Mouse (Mus musculus) midbrain, embryonic 14.5 days (tissue): Measurements from ENCODE around the gene Med28. TPM values are rescaled to one million over a fixed set of nuclear protein-coding genes. Genes with fewer than 3 reads are reported as not detected.
A peak's percentile ranks its signal among the peaks of the same experiment; 100 is the strongest.

Source experiments
- ATAC-seq: fragments of 200-750 bp; cut with Nextera tagmentation; 2 replicates; pipeline ENCODE4 v1.8.0; 2017; ENCODE audit warnings: moderate number of reproducible peaks, moderate library complexity; ENCODE audit not compliant: low FRiP score, low TSS enrichment
- DNase-seq: peaks from one replicate; pipeline ENCODE4 v3.0.0-alpha.2; 2015
- H3K27ac ChIP-seq: fragments of 300-500 bp; sonication (generic); replicated peaks from 2 replicates; pipeline ENCODE4 v1.5.1; 2014; ENCODE audit warnings: mild to moderate bottlenecking, low read depth, low read length, moderate library complexity
- H3K27me3 ChIP-seq: fragments of 300-500 bp; sonication (generic); 2 replicates; pipeline ENCODE4 v1.6.1; 2014; ENCODE audit warnings: low read length, control low read depth, mixed read lengths; ENCODE audit not compliant: control insufficient read depth, insufficient read depth
- H3K36me3 ChIP-seq: fragments of 300-500 bp; sonication (generic); 2 replicates; pipeline ENCODE4 v1.6.1; 2014; ENCODE audit warnings: low read length, control low read depth; ENCODE audit not compliant: control insufficient read depth, insufficient read depth
- H3K4me1 ChIP-seq: fragments of 300-500 bp; sonication (generic); 2 replicates; pipeline ENCODE4 v1.6.1; 2014; ENCODE audit warnings: mild to moderate bottlenecking, antibody characterized with exemption, low read length, control low read depth; ENCODE audit not compliant: control insufficient read depth, insufficient read depth
- H3K4me2 ChIP-seq: fragments of 300-500 bp; sonication (generic); 2 replicates; pipeline ENCODE4 v1.6.1; 2014; ENCODE audit warnings: mild to moderate bottlenecking, low read length, moderate library complexity
- H3K4me3 ChIP-seq: fragments of 300-500 bp; sonication (generic); replicated peaks from 2 replicates; pipeline ENCODE4 v1.5.1; 2014; ENCODE audit warnings: low read depth, low read length
- H3K9ac ChIP-seq: fragments of 300-500 bp; sonication (generic); replicated peaks from 2 replicates; pipeline ENCODE4 v1.6.1; 2014; ENCODE audit warnings: mild to moderate bottlenecking, low read length, moderate library complexity
- H3K9me3 ChIP-seq: fragments of 300-500 bp; sonication (generic); 2 replicates; pipeline ENCODE4 v1.6.1; 2016; ENCODE audit warnings: low read length, control low read depth, mixed read lengths; ENCODE audit not compliant: control insufficient read depth
- WGBS: fragments of 180-500 bp; shearing (Covaris S2); extraction: QIAGEN DNeasy Blood & Tissue Kit; methylation state at CpG from one replicate; pipeline ENCODE4 v1.1.7; 2014; 5-methylcytosine and 5-hydroxymethylcytosine counted together
- polyA plus RNA-seq: library from polyadenylated mRNA; unstranded; fragments of >200 nt; fragmentation: Nextera tagmentation; extraction: Ambion mirVana; gene quantifications from 2 replicates; pipeline ENCODE4 v1.2.1, GENCODE M21; 2014

Gene Med28
- polyA plus RNA-seq, result 288 and 301 TPM in 2 replicates

DNA sequence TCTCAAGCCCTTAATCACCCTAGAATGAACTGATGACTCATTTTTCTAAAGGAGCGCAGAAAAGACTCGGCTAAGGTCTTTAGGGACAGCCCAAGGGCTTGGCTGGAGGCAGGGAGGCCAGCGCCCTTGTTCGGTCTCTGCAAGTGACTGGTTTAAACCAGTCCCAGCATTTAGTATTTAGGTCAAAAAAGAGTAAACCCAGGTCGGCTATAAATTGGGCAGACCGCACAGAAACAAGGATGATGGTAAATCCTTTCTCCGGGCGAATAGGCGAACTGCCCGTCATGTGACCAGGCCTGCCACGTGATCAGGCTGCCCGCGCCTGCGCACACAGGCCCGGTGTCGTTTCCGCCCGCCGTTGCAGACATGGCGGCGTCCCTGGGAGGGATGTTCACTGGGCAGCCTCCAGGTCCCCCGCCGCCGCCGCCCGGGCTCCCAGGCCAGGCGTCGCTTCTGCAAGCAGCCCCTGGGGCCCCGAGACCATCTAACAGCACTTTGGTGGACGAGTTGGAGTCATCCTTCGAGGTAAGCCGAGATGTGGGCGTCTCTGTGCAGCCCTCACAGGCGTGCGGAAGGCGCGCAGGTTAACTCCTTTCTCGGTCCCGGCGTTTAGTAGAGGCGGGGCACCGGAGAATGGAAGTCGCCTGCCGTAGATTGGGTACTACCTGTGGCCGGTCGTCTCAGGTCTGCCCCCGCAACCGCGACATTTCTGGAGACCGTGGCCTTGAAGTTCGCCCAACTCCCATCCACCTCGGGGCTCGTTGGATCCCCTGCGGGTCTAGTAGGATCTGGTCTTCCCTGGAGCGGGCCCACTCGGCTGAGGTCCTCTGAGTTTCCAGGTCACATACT, at the start of gene Med28:
Gene Med28, plus strand, starts transcription at position 270 of the 849 bp plus-strand sequence.
- DNase-seq (peak; percentile 96), ATAC-seq (peak; percentile 98)
- peaks cover 10% of the 10 kb centered on the region for H3K4me1 ChIP-seq
- WGBS, result 2% methylated on average over 56 of the region's 56 CpGs
- H3K4me3 ChIP-seq, result peak within 1 kb of the TSS; percentile 97
- no peaks in the 10 kb centered on the region for H3K27me3 ChIP-seq
- peak within 1 kb of the TSS; percentile 82 for H3K27ac ChIP-seq
- H3K4me2 ChIP-seq, result peak within 1 kb of the TSS; percentile 91
- H3K36me3 ChIP-seq, result peaks cover 19% of the 10 kb centered on the region
- peak within 1 kb of the TSS; percentile 91 for H3K9ac ChIP-seq
- H3K9me3 ChIP-seq, result no peaks in the 10 kb centered on the region

DNA sequence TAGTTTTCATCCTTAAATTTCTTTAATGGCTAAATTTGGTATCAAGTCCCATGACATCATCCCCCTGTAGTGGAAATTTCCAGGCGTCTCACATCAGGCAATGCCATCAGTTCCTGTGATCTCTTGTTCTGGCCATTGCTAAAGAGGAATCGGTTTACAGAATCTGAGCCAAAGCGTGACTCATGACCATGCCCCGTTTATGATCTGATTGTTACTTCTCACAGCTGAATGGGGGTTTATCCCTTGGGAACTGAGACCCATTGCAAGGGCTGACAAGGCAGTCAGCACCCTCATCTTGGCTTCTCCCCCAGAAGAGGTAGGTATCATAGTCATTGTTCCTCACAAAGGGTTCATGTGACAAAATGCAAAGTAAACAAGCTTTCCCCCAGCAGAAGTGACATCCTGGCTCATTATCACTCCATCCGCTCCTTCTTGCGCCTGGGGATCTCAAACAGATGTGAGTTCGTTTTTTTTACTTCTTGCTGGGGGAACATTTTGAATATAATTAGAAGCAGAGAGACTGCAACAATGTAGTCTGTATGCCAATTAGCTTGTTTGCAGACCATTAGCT, 47.1 kb upstream of the Med28 start:
- no peaks in the 10 kb centered on the region for H3K36me3 ChIP-seq
- no peak overlapping the region for H3K27ac ChIP-seq
- no peaks in the 10 kb centered on the region for H3K4me1 ChIP-seq
- H3K4me3 ChIP-seq, result no peak overlapping the region
- H3K9me3 ChIP-seq, result no peaks in the 10 kb centered on the region
- ATAC-seq (no peak), DNase-seq (no peak)
- WGBS, result 57% methylated on average over 7 of the region's 7 CpGs
- H3K4me2 ChIP-seq, result no peak overlapping the region
- H3K9ac ChIP-seq, result no peak overlapping the region
- H3K27me3 ChIP-seq, result no peaks in the 10 kb centered on the region

DNA sequence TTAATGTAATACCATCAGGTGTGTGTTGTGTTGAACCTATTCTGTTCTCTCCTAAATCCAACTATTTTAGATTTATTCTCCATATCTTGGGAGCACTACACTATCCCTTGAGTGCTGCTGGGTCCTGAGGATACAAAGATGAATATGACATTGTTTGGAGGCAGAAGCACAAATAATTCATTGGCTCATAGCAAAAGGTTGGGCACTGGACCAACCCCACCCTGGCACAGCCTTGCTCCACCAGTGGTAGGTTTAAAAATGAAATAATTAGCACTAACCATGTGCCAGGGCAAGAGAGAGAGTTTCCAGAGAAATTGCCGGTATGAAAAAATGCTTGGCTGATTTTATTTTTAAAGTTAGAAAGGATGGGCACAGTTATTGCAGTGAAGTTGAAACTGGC, 46.5 kb upstream of the Med28 start:
- ATAC-seq (no peak), DNase-seq (no peak)
- WGBS, result 94% methylated on average over 1 of the region's 1 CpGs
- Histone ChIP-seq H3K4me1 (no peaks in the 10 kb centered on the region), H3K27me3 (no peaks in the 10 kb centered on the region), H3K9ac (no peak overlapping the region), H3K4me2 (no peak overlapping the region), H3K9me3 (no peaks in the 10 kb centered on the region), H3K27ac (no peak overlapping the region), H3K4me3 (no peak overlapping the region), H3K36me3 (no peaks in the 10 kb centered on the region)

DNA sequence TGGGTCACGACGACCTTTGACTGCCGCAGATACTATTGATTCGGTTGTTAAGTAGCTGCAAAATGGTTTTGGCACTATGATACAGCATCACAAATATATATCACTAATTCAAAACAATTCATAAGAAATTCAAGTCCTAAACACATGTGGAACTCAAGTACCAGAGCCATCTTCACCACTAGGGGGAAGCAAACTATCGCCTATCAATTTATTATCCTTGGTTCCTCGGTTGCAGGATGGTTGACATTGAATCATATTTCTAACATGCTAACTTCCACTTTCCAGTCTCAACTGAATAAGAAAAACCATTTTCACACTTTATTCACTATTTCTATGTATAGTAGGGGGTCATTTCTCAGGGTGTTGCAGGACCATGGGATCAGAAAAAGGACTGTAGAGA, 45.8 kb upstream of the Med28 start:
- ATAC-seq (no peak), DNase-seq (peak; percentile 93)
- Histone ChIP-seq H3K4me2 (no peak overlapping the region), H3K9ac (no peak overlapping the region), H3K9me3 (no peaks in the 10 kb centered on the region), H3K27me3 (no peaks in the 10 kb centered on the region), H3K27ac (no peak overlapping the region), H3K4me3 (no peak overlapping the region), H3K4me1 (no peaks in the 10 kb centered on the region), H3K36me3 (no peaks in the 10 kb centered on the region)
- WGBS, result 28% methylated on average over 6 of the region's 6 CpGs

DNA sequence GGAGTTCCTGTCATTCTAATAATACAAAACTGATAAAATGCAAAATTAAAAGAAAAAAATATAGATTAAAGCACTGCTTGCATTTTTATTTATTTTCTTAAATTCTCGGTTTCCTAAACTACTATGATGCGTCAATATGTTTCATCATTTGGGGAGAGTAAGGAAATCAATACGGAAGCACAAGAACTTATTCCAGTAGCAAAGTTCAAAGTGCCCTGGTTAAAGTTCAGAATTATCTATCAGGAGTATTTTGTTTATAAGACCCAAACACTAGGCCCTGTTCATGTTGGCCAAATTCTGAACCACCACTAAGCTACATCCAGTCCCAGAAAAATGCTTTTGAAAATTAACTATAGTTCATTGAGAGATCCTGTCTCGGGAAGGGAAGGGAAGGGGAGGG, 45.3 kb upstream of the Med28 start:
- WGBS, result 76% methylated on average over 3 of the region's 4 CpGs
- no peak for ATAC-seq
- no peak overlapping the region for H3K9ac ChIP-seq

DNA sequence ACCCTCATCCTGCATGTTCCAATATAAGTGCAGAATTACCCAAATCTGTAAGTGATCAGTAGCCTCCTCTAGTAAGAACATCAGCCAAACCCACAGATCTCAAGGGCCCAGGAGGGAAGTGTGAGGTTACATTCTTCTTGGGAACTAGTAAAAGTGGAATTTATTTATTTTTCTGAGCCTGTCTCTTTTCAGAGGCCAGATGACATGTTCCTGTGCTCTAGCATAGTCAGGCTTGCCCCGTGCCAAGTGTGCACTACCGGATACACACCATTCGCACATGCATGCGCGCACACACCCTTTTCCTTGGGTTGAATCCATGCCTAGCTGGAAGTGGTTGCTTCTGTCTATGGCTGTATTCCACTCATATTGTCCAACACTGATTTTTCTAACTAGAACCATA, 44.3 kb upstream of the Med28 start:
- no peak overlapping the region for H3K27ac ChIP-seq
- H3K4me1 ChIP-seq, result no peaks in the 10 kb centered on the region
- 91% methylated on average over 5 of the region's 5 CpGs for WGBS
- no peaks in the 10 kb centered on the region for H3K36me3 ChIP-seq
- no peaks in the 10 kb centered on the region for H3K27me3 ChIP-seq
- H3K9ac ChIP-seq, result no peak overlapping the region
- no peak overlapping the region for H3K4me2 ChIP-seq
- no peak for ATAC-seq
- DNase-seq, result no peak
- no peaks in the 10 kb centered on the region for H3K9me3 ChIP-seq
- no peak overlapping the region for H3K4me3 ChIP-seq

More for the DNA sequence above, 45.3 kb upstream of the Med28 start:
- DNase-seq, result no peak
- no peak overlapping the region for H3K4me3 ChIP-seq
- no peaks in the 10 kb centered on the region for H3K9me3 ChIP-seq
- no peaks in the 10 kb centered on the region for H3K36me3 ChIP-seq
- no peaks in the 10 kb centered on the region for H3K4me1 ChIP-seq
- no peak overlapping the region for H3K4me2 ChIP-seq
- no peak overlapping the region for H3K27ac ChIP-seq
- no peaks in the 10 kb centered on the region for H3K27me3 ChIP-seq

DNA sequence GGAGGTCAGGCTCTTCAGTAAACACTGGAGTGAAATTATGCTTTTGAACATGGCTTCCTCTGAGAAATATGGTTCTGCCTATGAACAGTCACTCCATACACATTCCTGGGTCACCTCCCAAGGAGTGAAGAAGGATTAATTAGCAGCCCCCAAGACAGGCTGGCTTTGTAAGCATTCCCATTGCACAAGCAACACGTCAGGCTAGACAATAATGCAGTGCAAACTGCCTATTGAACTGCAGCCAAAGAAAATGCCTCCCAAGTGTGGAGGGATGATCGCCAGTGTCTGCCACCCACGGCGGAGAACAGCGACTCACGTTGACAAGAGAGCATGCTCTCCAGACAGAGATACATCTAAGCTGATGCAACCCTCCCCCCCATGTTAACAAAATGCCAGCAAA, 43.7 kb upstream of the Med28 start:
- DNase-seq (peak; percentile 42), ATAC-seq (no peak)
- no peak overlapping the region for H3K4me3 ChIP-seq
- no peaks in the 10 kb centered on the region for H3K4me1 ChIP-seq
- no peaks in the 10 kb centered on the region for H3K36me3 ChIP-seq
- no peak overlapping the region for H3K27ac ChIP-seq
- WGBS, result 23% methylated on average over 6 of the region's 6 CpGs
- H3K4me2 ChIP-seq, result no peak overlapping the region; the same call in 1 of the 2 replicates
- H3K9ac ChIP-seq, result no peak overlapping the region
- no peaks in the 10 kb centered on the region for H3K27me3 ChIP-seq
- H3K9me3 ChIP-seq, result no peaks in the 10 kb centered on the region

DNA sequence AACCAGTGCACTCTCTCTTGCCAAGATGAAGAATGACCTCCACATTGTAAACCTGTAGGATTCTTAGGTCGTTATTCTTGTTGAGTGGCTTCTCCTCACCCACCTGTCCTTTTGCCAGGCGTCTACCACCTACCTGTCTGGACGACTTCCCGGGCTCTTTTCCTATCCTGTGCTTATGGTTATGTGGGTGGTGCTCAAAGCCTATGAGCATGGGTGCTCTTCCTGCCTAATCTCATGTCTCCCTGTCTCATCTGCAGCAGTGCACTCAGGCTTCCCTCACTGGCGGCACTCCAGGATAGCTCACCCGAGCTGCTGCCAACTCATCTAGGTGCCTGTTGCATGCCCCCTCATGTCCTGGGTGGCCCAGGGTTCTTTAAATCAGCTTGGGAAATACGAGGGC, 42.4 kb upstream of the Med28 start:
- H3K36me3 ChIP-seq, result no peaks in the 10 kb centered on the region
- no peaks in the 10 kb centered on the region for H3K9me3 ChIP-seq
- no peak overlapping the region for H3K4me2 ChIP-seq
- DNase-seq, result no peak
- H3K9ac ChIP-seq, result no peak overlapping the region
- no peak overlapping the region for H3K27ac ChIP-seq
- no peak overlapping the region for H3K4me3 ChIP-seq
- 81% methylated on average over 7 of the region's 7 CpGs for WGBS
- H3K27me3 ChIP-seq, result no peaks in the 10 kb centered on the region
- no peak for ATAC-seq
- H3K4me1 ChIP-seq, result no peaks in the 10 kb centered on the region

DNA sequence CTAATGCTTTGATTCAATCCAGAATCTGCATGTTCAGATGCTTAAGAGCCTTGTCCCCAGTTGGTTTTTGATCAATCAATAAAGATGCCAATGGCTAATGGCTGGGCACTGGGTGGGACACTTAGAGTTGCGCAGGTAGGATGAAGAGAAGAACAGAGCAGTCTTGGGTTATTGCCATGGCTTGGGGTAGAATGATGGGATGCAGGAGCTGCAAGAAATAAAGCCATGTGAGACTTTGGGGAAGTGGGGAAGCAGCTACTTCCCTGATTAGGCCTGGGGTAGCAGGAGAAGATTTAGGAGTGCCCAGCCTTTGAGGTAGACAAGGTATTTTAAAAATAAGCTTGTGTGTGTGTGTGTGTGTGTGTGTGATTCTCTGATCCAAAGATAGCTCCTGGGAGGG, 40.0 kb upstream of the Med28 start:
- no peak for ATAC-seq
- Histone ChIP-seq H3K4me3 (no peak overlapping the region), H3K27ac (no peak overlapping the region), H3K4me1 (no peaks in the 10 kb centered on the region), H3K27me3 (no peaks in the 10 kb centered on the region), H3K36me3 (no peaks in the 10 kb centered on the region), H3K9ac (no peak overlapping the region), H3K9me3 (no peaks in the 10 kb centered on the region), H3K4me2 (no peak overlapping the region)
- WGBS, result 88% methylated on average over 1 of the region's 1 CpGs
- no peak for DNase-seq
